Comparison of ENCODE assay signal across 7 mouse cellular contexts in the genomic region with DNA sequence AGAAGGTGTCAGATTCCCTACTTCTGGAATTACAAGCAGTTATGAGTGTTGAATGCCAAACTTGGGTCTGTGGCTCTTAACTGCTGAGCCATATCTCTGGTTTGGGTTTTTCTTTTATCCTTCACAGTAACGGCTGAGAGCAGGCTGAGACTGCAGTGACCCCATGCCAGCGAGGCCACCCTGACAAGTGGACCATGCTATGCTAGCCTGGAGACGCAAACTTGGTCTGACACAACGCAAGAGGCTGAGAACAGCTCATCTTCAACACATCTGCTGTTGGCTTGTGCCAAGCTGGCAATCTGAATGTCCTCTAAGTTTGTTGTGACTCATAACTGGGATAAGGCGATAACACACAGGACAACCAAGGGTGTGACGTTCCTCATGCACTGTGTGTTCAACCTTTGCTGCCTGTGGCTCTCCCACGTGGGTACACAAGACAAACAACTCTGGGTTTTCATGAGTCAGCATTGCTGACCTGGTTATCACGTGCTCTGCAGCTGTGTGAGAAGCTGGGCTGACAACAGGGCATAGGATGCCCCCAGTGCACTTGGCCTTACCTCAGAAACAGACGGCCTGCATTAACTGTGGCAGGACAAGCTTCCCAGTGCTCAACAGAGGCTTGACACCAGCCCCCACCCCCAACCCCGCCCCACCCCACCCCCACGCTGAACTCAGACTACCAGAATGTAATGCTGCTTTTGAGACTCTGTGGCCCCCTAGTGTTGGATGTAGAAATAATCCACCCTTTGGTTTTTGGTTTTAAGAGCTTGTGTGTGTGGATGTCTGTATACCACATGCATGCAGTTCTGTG. TPM values are rescaled to one million over a fixed set of nuclear protein-coding genes. Genes with fewer than 3 reads are reported as not detected.
DNase-seq lines count a peak whose midpoint lies in the region; ATAC-seq and TF ChIP-seq lines count a peak whose summit lies in the region.

No protein-coding gene starts in this region.

- peak overlapping the region; percentile 64 for H3K27ac ChIP-seq in bone marrow macrophage, adult 2 months (ENCODE audit: insufficient read depth, low read depth, low read length)
- H3K27ac ChIP-seq in forebrain, embryonic 11.5 days (ENCODE audit: low read depth, low read length), result no peak overlapping the region

- H3K4me1 ChIP-seq in bone marrow macrophage, adult 2 months (ENCODE audit: control insufficient read depth, insufficient read depth, low read length), result peaks cover 16% of the 10 kb centered on the region
- no peaks in the 10 kb centered on the region for H3K4me1 ChIP-seq in forebrain, embryonic 11.5 days (replicated peaks; ENCODE audit: control insufficient read depth, insufficient read depth, low read length)

- intact Hi-C loops in heart, postnatal 25 days (cut with DNase I), result loop anchor here (5.0 kb wide), 1 partner anchor 116 kb away; the partner anchor contains the start of gene Dlgap5

- peak; percentile 75 for ATAC-seq in forebrain, embryonic 11.5 days (replicated peaks; ENCODE audit: low FRiP score)

- TF ChIP-seq POLR2A in bone marrow macrophage, adult 2 months (IDR thresholded peaks at IDR 0.05; ENCODE audit: borderline replicate concordance, low read depth, low read length), result no peak

- H3K9me3 ChIP-seq in forebrain, embryonic 11.5 days (ENCODE audit: control insufficient read depth, low read length), result no peaks in the 10 kb centered on the region

- H3K4me2 ChIP-seq in forebrain, embryonic 11.5 days (ENCODE audit: low read depth, low read length, severe bottlenecking), result no peak overlapping the region

- H3K4me3 ChIP-seq in bone marrow macrophage, adult 2 months (ENCODE audit: insufficient read depth, low read length), result no peak overlapping the region
- no peak overlapping the region for H3K4me3 ChIP-seq in forebrain, embryonic 11.5 days (ENCODE audit: low read depth, low read length)

- no peaks in the 10 kb centered on the region for H3K27me3 ChIP-seq in forebrain, embryonic 11.5 days (ENCODE audit: control insufficient read depth, insufficient read depth, low read length)

- TF ChIP-seq CTCF in bone marrow macrophage, adult 2 months (IDR thresholded peaks at IDR 0.05; ENCODE audit: low read depth, low read length), result peak; percentile 36

- peak; percentile 58 for DNase-seq in MEL-GATA-1-ER (ENCODE audit: extremely low read depth, low read depth)
- peak; percentile 68 for DNase-seq in forebrain, embryonic 11.5 days (ENCODE audit: low spot score)
- DNase-seq in heart, postnatal 25 days (ENCODE audit: low spot score), result peak; percentile 17
- peak; percentile 91 for DNase-seq in large intestine, adult 2 months (ENCODE audit: low read depth, low spot score)
- peak; percentile 77 for DNase-seq in lung, postnatal 36 days
- peak; percentile 77 for DNase-seq in retina, embryonic 14.5 days (ENCODE audit: low spot score)

- no peaks in the 10 kb centered on the region for H3K36me3 ChIP-seq in forebrain, embryonic 11.5 days (ENCODE audit: control insufficient read depth, insufficient read depth, low read length)

- 46% methylated on average over 11 of the region's 11 CpGs for WGBS in forebrain, embryonic 11.5 days
- WGBS in large intestine, adult 2 months, result 8% methylated on average over 11 of the region's 11 CpGs

- no peak overlapping the region for H3K9ac ChIP-seq in forebrain, embryonic 11.5 days (ENCODE audit: low read length)

RNA-seq across cellular contexts. Expression of gene Atg14, which starts 36.9 kb away (rescaled TPM):
- polyA plus RNA-seq in bone marrow macrophage, adult 2 months (2012; ENCODE audit: insufficient read depth, insufficient read length, missing spikeins), result 14.0 and 16.7 TPM in 2 replicates
- 16.2 and 17.6 TPM in 2 replicates for polyA plus RNA-seq in forebrain, embryonic 11.5 days (2014; fragmentation: Nextera tagmentation; extraction: Ambion mirVana)
- 10 to 100 TPM; 10.1 TPM for total RNA-seq in heart, postnatal 25 days (2021)
- polyA plus RNA-seq in large intestine, adult 2 months (2012; rRNA removed), result 5.5 and 6.8 TPM in 2 replicates

Comparison
In these comparisons a context has a peak if more than half of its experiments do, and no peak if none do; other contexts are left out.
1. DNase-seq: peak in every context shown above with its lines; median percentile 91 in large intestine, adult 2 months; 77 in lung, postnatal 36 days; 77 in retina, embryonic 14.5 days; 68 in forebrain, embryonic 11.5 days; 58 in MEL-GATA-1-ER; 17 in heart, postnatal 25 days.